Mouse (Mus musculus) testis, adult 2 months (tissue): ENCODE results near the gene St7.

Experiments
- CTCF ChIP-seq: fragments of 200-500 bp; IDR thresholded peaks from 2 replicates; pipeline ENCODE4 v1.5.1; 2012; ENCODE audit warnings: low read depth, mild to moderate bottlenecking, inconsistent platforms, low read length, moderate library complexity; ENCODE audit not compliant: control insufficient read depth, insufficient read depth, insufficient replicate concordance
- POLR2A ChIP-seq: fragments of 200-500 bp; IDR thresholded peaks from 2 replicates; pipeline ENCODE4 v1.6.1; 2012; ENCODE audit warnings: low read depth, mild to moderate bottlenecking, inconsistent platforms, low read length, moderate library complexity; ENCODE audit not compliant: control insufficient read depth

GRCm38 (mm10) chr6:17941916-17942315, 249.2 kb downstream of the St7 start:
- TF ChIP-seq CTCF: no peak
- no peak for TF ChIP-seq POLR2A
